Mouse (Mus musculus) heart, adult 2 months (tissue): ENCODE results near the gene S100a8.

Source experiments
- CTCF ChIP-seq: fragments of 200-600 bp; IDR thresholded peaks from 2 replicates; pipeline ENCODE4 v1.8.1; 2022; ENCODE audit warnings: antibody characterized with exemption, mild to moderate bottlenecking, moderate library complexity
- EP300 ChIP-seq: fragments of 200-500 bp; IDR thresholded peaks from 2 replicates; pipeline ENCODE4 v1.6.1; 2011; ENCODE audit warnings: low read depth, low read length, control low read depth; ENCODE audit not compliant: insufficient read depth

DNA sequence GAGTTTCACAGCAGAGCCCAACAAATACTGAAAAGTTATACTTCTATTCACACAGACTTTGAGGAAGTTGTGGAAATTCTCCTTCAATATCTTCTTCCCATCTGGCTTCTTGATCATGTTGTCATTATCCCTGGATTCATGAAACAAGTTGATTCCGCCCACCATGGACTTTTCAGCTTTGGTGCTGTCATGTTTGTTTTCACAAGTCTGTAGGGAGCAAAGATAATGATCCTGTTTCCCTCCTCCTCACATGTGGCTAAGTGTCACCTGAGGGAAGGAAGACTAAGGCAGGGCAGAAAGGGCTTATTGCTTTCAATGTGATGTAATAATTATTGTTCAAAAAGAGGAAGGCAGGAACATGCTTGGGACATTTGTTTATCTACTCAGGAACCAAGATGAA lies 21.5 kb upstream of the S100a8 start:
- TF ChIP-seq CTCF (no peak), EP300 (no peak)
